Mouse (Mus musculus): ENCODE data around the gene Fam19a5. TPM values are rescaled to one million over a fixed set of nuclear protein-coding genes. Genes with fewer than 3 reads are reported as not detected.

The Fam19a5 gene
- polyA plus RNA-seq, 1 experiment from 2014 or later: 2.6 TPM

- Histone ChIP-seq H3K4me3 (replicated peaks; ENCODE audit: low read length) (no peak overlapping the region), H3K4me1 (ENCODE audit: control insufficient read depth, insufficient read depth, low read length) (no peaks in the 10 kb centered on the region), H3K4me2 (ENCODE audit: low read depth, low read length) (no peak overlapping the region), H3K27ac (ENCODE audit: low read length) (no peak overlapping the region), H3K9ac (ENCODE audit: low read length) (no peak overlapping the region), H3K9me3 (replicated peaks; ENCODE audit: control insufficient read depth, low read length) (no peaks in the 10 kb centered on the region), H3K27me3 (ENCODE audit: control insufficient read depth, insufficient read depth, low read length) (no peaks in the 10 kb centered on the region), H3K36me3 (ENCODE audit: control insufficient read depth, insufficient read depth, low read length) (no peaks in the 10 kb centered on the region)
- no peak for ATAC-seq (ENCODE audit: insufficient read depth, low FRiP score)
- 85% methylated on average over 4 of the region's 4 CpGs for WGBS
Measured at GRCm38 (mm10) chr15:87736345-87736744, 192.2 kb downstream of the Fam19a5 start.

DNA sequence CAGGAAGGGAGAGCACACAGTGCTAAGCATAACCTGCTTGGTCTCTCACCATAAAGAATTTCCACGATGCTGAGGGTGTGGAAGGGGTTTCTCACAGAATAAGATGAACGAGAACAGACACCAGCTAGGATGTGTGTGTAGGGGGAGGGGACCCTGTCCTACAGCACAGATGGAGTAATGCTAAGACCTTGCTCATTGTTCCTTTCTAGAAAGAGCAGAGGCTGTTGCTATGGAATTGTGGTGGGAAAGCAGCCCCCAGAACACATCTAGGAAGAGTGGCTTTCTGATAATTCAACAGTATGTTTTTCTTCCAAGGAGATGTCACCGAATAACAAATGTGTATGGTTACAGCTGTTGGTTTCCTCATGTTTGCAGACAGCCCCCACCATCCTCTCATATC is 211.4 kb downstream of the Fam19a5 start:
- Histone ChIP-seq H3K4me3 (replicated peaks; ENCODE audit: low read length) (no peak overlapping the region), H3K9me3 (replicated peaks; ENCODE audit: control insufficient read depth, low read length) (no peaks in the 10 kb centered on the region), H3K4me1 (ENCODE audit: control insufficient read depth, insufficient read depth, low read length) (no peaks in the 10 kb centered on the region), H3K4me2 (ENCODE audit: low read depth, low read length) (no peak overlapping the region), H3K27me3 (ENCODE audit: control insufficient read depth, insufficient read depth, low read length) (no peaks in the 10 kb centered on the region), H3K27ac (ENCODE audit: low read length) (no peak overlapping the region), H3K9ac (ENCODE audit: low read length) (no peak overlapping the region), H3K36me3 (ENCODE audit: control insufficient read depth, insufficient read depth, low read length) (no peaks in the 10 kb centered on the region)
- ATAC-seq (ENCODE audit: insufficient read depth, low FRiP score): no peak
- 74% methylated on average over 3 of the region's 3 CpGs for WGBS

- 90% methylated on average over 3 of the region's 3 CpGs for WGBS
- no peaks in the 10 kb centered on the region for H3K36me3 ChIP-seq (ENCODE audit: control insufficient read depth, insufficient read depth, low read length)
Measured at GRCm38 (mm10) chr15:87765876-87766275, 221.8 kb downstream of the Fam19a5 start.

DNA sequence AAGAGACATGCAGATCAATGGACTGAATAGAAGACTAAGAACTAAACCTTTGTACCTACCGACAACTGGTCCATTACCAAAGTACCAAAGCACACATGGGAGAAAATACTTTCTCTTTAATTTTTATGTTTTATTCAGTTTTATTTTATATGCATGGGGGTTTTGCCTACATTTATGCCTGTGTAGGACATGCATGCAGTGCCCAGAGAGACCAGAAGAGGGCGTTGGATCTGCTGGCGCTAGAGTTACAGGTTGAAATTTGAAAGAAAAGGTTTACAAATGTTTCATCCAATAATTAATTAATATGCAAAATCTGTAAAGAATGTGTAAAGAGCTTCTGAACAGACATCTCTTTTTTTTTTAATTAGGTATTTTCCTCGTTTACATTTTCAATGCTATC is 229.9 kb downstream of the Fam19a5 start:
- ATAC-seq (ENCODE audit: insufficient read depth, low FRiP score): no peak
- no peak overlapping the region for H3K9ac ChIP-seq (ENCODE audit: low read length)
- WGBS: 56% methylated on average over 4 of the region's 4 CpGs

More at GRCm38 (mm10) chr15:87765876-87766275, 221.8 kb downstream of the Fam19a5 start:
- H3K27me3 ChIP-seq (ENCODE audit: control insufficient read depth, insufficient read depth, low read length): no peaks in the 10 kb centered on the region
- H3K9me3 ChIP-seq (replicated peaks; ENCODE audit: control insufficient read depth, low read length): no peaks in the 10 kb centered on the region
- no peak overlapping the region for H3K27ac ChIP-seq (ENCODE audit: low read length)
- no peak overlapping the region for H3K4me2 ChIP-seq (ENCODE audit: low read depth, low read length)
- H3K4me3 ChIP-seq (replicated peaks; ENCODE audit: low read length): no peak overlapping the region
- no peaks in the 10 kb centered on the region for H3K4me1 ChIP-seq (ENCODE audit: control insufficient read depth, insufficient read depth, low read length)
- no peak overlapping the region for H3K9ac ChIP-seq (ENCODE audit: low read length)
- ATAC-seq (ENCODE audit: insufficient read depth, low FRiP score): no peak

GRCm38 (mm10) chr15:87783331-87783730 is 239.2 kb downstream of the Fam19a5 start:
- H3K27me3 ChIP-seq (ENCODE audit: control insufficient read depth, insufficient read depth, low read length): no peaks in the 10 kb centered on the region
- no peak overlapping the region for H3K27ac ChIP-seq (ENCODE audit: low read length)
- no peak for ATAC-seq (ENCODE audit: insufficient read depth, low FRiP score)
- 83% methylated on average over 2 of the region's 2 CpGs for WGBS
- H3K9me3 ChIP-seq (replicated peaks; ENCODE audit: control insufficient read depth, low read length): no peaks in the 10 kb centered on the region
- H3K4me1 ChIP-seq (ENCODE audit: control insufficient read depth, insufficient read depth, low read length): no peaks in the 10 kb centered on the region
- no peak overlapping the region for H3K4me2 ChIP-seq (ENCODE audit: low read depth, low read length)
- no peak overlapping the region for H3K4me3 ChIP-seq (replicated peaks; ENCODE audit: low read length)
- no peaks in the 10 kb centered on the region for H3K36me3 ChIP-seq (ENCODE audit: control insufficient read depth, insufficient read depth, low read length)
- H3K9ac ChIP-seq (ENCODE audit: low read length): no peak overlapping the region

More for the DNA sequence above, 229.9 kb downstream of the Fam19a5 start:
- no peak overlapping the region for H3K27ac ChIP-seq (ENCODE audit: low read length)
- no peaks in the 10 kb centered on the region for H3K4me1 ChIP-seq (ENCODE audit: control insufficient read depth, insufficient read depth, low read length)
- H3K9me3 ChIP-seq (replicated peaks; ENCODE audit: control insufficient read depth, low read length): no peaks in the 10 kb centered on the region
- no peaks in the 10 kb centered on the region for H3K36me3 ChIP-seq (ENCODE audit: control insufficient read depth, insufficient read depth, low read length)
- no peak overlapping the region for H3K4me3 ChIP-seq (replicated peaks; ENCODE audit: low read length)
- H3K27me3 ChIP-seq (ENCODE audit: control insufficient read depth, insufficient read depth, low read length): no peaks in the 10 kb centered on the region
- H3K4me2 ChIP-seq (ENCODE audit: low read depth, low read length): no peak overlapping the region

DNA sequence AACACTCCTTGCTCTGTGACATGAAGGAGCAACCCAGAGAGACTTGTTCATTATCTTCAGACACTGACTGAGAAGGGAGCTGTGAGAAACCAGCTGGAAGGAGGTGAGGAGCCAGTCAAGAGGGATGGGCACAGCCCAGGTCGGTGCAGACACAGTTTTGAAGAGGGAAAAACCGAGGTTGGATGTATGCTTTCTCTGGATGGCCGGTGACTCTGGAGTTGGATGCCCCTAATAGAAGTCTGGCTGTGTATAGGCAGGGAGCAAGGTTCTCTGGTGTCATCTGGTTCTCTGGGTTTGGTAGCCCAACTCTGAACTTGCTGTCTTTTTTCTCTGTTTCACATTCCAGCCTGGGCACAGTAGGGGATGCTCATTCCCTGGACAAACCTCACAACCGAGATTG is 245.6 kb downstream of the Fam19a5 start:
- H3K36me3 ChIP-seq (ENCODE audit: control insufficient read depth, insufficient read depth, low read length): no peaks in the 10 kb centered on the region
- no peaks in the 10 kb centered on the region for H3K27me3 ChIP-seq (ENCODE audit: control insufficient read depth, insufficient read depth, low read length)
- H3K4me2 ChIP-seq (ENCODE audit: low read depth, low read length): no peak overlapping the region
- ATAC-seq (ENCODE audit: insufficient read depth, low FRiP score): no peak
- no peaks in the 10 kb centered on the region for H3K4me1 ChIP-seq (ENCODE audit: control insufficient read depth, insufficient read depth, low read length)
- H3K4me3 ChIP-seq (replicated peaks; ENCODE audit: low read length): no peak overlapping the region
- H3K27ac ChIP-seq (ENCODE audit: low read length): no peak overlapping the region
- no peaks in the 10 kb centered on the region for H3K9me3 ChIP-seq (replicated peaks; ENCODE audit: control insufficient read depth, low read length)
- no peak overlapping the region for H3K9ac ChIP-seq (ENCODE audit: low read length)
- 77% methylated on average over 4 of the region's 4 CpGs for WGBS

DNA sequence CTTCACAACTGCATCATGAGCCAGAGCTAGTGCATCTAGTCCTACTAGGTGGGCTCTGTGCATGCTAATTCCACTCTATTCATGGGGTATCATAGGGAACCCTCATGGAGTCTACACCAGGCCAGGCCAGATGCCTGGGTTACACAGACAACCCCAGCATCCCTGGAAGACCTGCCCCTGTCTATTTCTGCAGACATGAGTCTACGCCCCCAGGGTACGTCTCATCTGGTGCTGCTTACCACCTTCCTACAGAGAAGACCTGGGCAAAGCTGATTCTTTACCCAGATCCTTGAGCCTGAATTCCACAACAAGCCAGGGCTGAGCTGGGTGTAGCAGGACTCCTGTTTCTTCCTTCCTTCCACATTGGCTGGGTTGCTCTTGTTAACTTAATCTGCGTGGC is 249.6 kb downstream of the Fam19a5 start:
- H3K9ac ChIP-seq (ENCODE audit: low read length): no peak overlapping the region
- H3K4me3 ChIP-seq (replicated peaks; ENCODE audit: low read length): no peak overlapping the region
- H3K4me1 ChIP-seq (ENCODE audit: control insufficient read depth, insufficient read depth, low read length): no peaks in the 10 kb centered on the region
- no peaks in the 10 kb centered on the region for H3K36me3 ChIP-seq (ENCODE audit: control insufficient read depth, insufficient read depth, low read length)
- H3K9me3 ChIP-seq (replicated peaks; ENCODE audit: control insufficient read depth, low read length): no peaks in the 10 kb centered on the region
- H3K4me2 ChIP-seq (ENCODE audit: low read depth, low read length): no peak overlapping the region
- 74% methylated on average over 3 of the region's 3 CpGs for WGBS
- no peaks in the 10 kb centered on the region for H3K27me3 ChIP-seq (ENCODE audit: control insufficient read depth, insufficient read depth, low read length)
- ATAC-seq (ENCODE audit: insufficient read depth, low FRiP score): no peak
- H3K27ac ChIP-seq (ENCODE audit: low read length): no peak overlapping the region

DNA sequence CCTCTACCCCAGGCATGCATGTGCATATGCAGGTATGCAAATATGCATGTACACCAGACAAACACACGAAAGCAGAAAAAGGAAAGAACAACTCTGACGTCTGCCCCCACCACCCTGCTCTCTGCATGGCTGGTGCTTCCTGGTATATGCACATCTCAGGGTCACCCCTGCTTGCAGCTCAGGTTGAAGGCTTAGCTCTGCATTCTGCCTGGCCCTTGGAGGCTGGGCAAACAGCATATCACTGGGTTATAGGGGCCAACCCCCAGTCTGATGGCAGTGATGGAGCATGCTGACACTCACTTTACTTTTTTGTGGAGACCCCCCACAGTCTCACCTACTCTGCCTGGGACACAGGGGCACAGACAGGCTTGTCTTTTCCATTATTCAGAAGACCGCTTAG is 252.5 kb downstream of the Fam19a5 start:
- no peak overlapping the region for H3K9ac ChIP-seq (ENCODE audit: low read length)
- no peaks in the 10 kb centered on the region for H3K4me1 ChIP-seq (ENCODE audit: control insufficient read depth, insufficient read depth, low read length)
- no peak for ATAC-seq (ENCODE audit: insufficient read depth, low FRiP score)
- H3K27ac ChIP-seq (ENCODE audit: low read length): no peak overlapping the region
- 80% methylated on average over 3 of the region's 3 CpGs for WGBS
- no peak overlapping the region for H3K4me2 ChIP-seq (ENCODE audit: low read depth, low read length)
- H3K9me3 ChIP-seq (replicated peaks; ENCODE audit: control insufficient read depth, low read length): no peaks in the 10 kb centered on the region
- H3K36me3 ChIP-seq (ENCODE audit: control insufficient read depth, insufficient read depth, low read length): no peaks in the 10 kb centered on the region
- no peak overlapping the region for H3K4me3 ChIP-seq (replicated peaks; ENCODE audit: low read length)
- no peaks in the 10 kb centered on the region for H3K27me3 ChIP-seq (ENCODE audit: control insufficient read depth, insufficient read depth, low read length)
